Mouse (Mus musculus) forebrain, embryonic 12.5 days (tissue): ENCODE data around the gene Tex2. TPM values are rescaled to one million over a fixed set of nuclear protein-coding genes. Genes with fewer than 3 reads are reported as not detected.
"Not testable (repeated sequence)": the region's sequence is repeated elsewhere in the genome, so short reads cannot be mapped to it uniquely, and the experiment has no call there.

Source experiments
- ATAC-seq: fragments of 200-750 bp; cut with Nextera tagmentation; 2 replicates; pipeline ENCODE4 v1.8.0; 2017; ENCODE audit warnings: moderate TSS enrichment; ENCODE audit not compliant: low FRiP score
- H3K27ac ChIP-seq: fragments of 300-500 bp; sonication (generic); 2 replicates; pipeline ENCODE4 v1.5.1; 2016; ENCODE audit warnings: mild to moderate bottlenecking
- H3K27me3 ChIP-seq: fragments of 300-500 bp; sonication (generic); 2 replicates; pipeline ENCODE4 v1.6.1; 2016; ENCODE audit warnings: mild to moderate bottlenecking
- H3K36me3 ChIP-seq: fragments of 300-500 bp; sonication (generic); replicated peaks from 2 replicates; pipeline ENCODE4 v1.6.1; 2016; ENCODE audit warnings: mild to moderate bottlenecking
- H3K4me1 ChIP-seq: fragments of 300-500 bp; sonication (generic); 2 replicates; pipeline ENCODE4 v1.6.1; 2016
- H3K4me2 ChIP-seq: fragments of 300-500 bp; sonication (generic); 2 replicates; pipeline ENCODE4 v1.6.1; 2016; ENCODE audit warnings: mild to moderate bottlenecking, moderate library complexity
- H3K4me3 ChIP-seq: fragments of 300-500 bp; sonication (generic); replicated peaks from 2 replicates; pipeline ENCODE4 v1.5.1; 2016; ENCODE audit warnings: mild to moderate bottlenecking
- H3K9ac ChIP-seq: fragments of 300-500 bp; sonication (generic); 2 replicates; pipeline ENCODE4 v1.6.1; 2016; ENCODE audit warnings: mild to moderate bottlenecking
- H3K9me3 ChIP-seq: fragments of 300-500 bp; sonication (generic); 2 replicates; pipeline ENCODE4 v1.6.1; 2016
- WGBS: fragments of 180-500 bp; shearing (Covaris S2); methylation state at CpG from one replicate; pipeline ENCODE4 v1.1.7; 2016; 5-methylcytosine and 5-hydroxymethylcytosine counted together
- polyA plus RNA-seq: library from polyadenylated mRNA; unstranded; fragments of >200 nt; fragmentation: Nextera tagmentation; extraction: Ambion mirVana; gene quantifications from 2 replicates; pipeline ENCODE4 v1.2.1, GENCODE M21; 2016

Tex2 gene
- polyA plus RNA-seq, 1 experiment from 2014 or later: 10.7 TPM

- H3K9me3 ChIP-seq, H3K27ac ChIP-seq, H3K4me3 ChIP-seq, H3K27me3 ChIP-seq, H3K4me2 ChIP-seq, ATAC-seq, H3K36me3 ChIP-seq, H3K9ac ChIP-seq, H3K4me1 ChIP-seq: not testable (repeated sequence)
- WGBS: 93% methylated on average over 2 of the region's 2 CpGs
Measured at GRCm38 (mm10) chr11:106497009-106497408, 116.2 kb downstream of the Tex2 start.

GRCm38 (mm10) chr11:106492984-106493669 is 120.1 kb downstream of the Tex2 start:
- H3K9me3 ChIP-seq: no peaks in the 10 kb centered on the region
- H3K36me3 ChIP-seq: no peaks in the 10 kb centered on the region
- H3K4me2 ChIP-seq: no peak overlapping the region
- WGBS: 78% methylated on average over 7 of the region's 7 CpGs
- H3K27me3 ChIP-seq: 0 out of 2 replicates have a peak, but pooled peaks cover 3% of the 10 kb centered on the region
- 0 out of 2 replicates have a peak, but pooled peaks cover under 1% of the 10 kb centered on the region for H3K4me1 ChIP-seq
- ATAC-seq: no peak
- no peak overlapping the region for H3K4me3 ChIP-seq
- H3K9ac ChIP-seq: no peak overlapping the region
- H3K27ac ChIP-seq: no peak overlapping the region

- Histone ChIP-seq H3K4me3 (no peak overlapping the region), H3K4me1 (peaks cover 8% of the 10 kb centered on the region), H3K9me3 (no peaks in the 10 kb centered on the region), H3K27ac (no peak overlapping the region), H3K4me2 (no peak overlapping the region), H3K36me3 (no peaks in the 10 kb centered on the region), H3K9ac (no peak overlapping the region), H3K27me3 (0 out of 2 replicates have a peak, but pooled peaks cover 3% of the 10 kb centered on the region)
- WGBS: 2% methylated on average over 3 of the region's 3 CpGs
- no peak for ATAC-seq
Measured at GRCm38 (mm10) chr11:106491393-106491792, 121.8 kb downstream of the Tex2 start.

- peaks cover 13% of the 10 kb centered on the region for H3K4me1 ChIP-seq
- H3K9me3 ChIP-seq, H3K4me3 ChIP-seq, H3K4me2 ChIP-seq, H3K27me3 ChIP-seq, H3K9ac ChIP-seq, ATAC-seq, H3K27ac ChIP-seq, H3K36me3 ChIP-seq: not testable (repeated sequence)
- 91% methylated on average over 6 of the region's 6 CpGs for WGBS
Measured at GRCm38 (mm10) chr11:106490600-106490999, 122.6 kb downstream of the Tex2 start.

GRCm38 (mm10) chr11:106490057-106490456 is 123.2 kb downstream of the Tex2 start:
- Histone ChIP-seq H3K4me3 (no peak overlapping the region), H3K27me3 (0 out of 2 replicates have a peak, but pooled peaks cover 3% of the 10 kb centered on the region), H3K36me3 (no peaks in the 10 kb centered on the region), H3K9me3 (no peaks in the 10 kb centered on the region), H3K4me1 (peaks cover 13% of the 10 kb centered on the region), H3K4me2 (no peak overlapping the region), H3K9ac (no peak overlapping the region), H3K27ac (no peak overlapping the region)
- ATAC-seq: no peak
- WGBS: 59% methylated on average over 10 of the region's 10 CpGs

- peaks cover 13% of the 10 kb centered on the region for H3K4me1 ChIP-seq
- H3K36me3 ChIP-seq: no peaks in the 10 kb centered on the region
- H3K9ac ChIP-seq: no peak overlapping the region
- H3K27ac ChIP-seq: no peak overlapping the region
- WGBS: 62% methylated on average over 6 of the region's 7 CpGs
- H3K4me2 ChIP-seq: no peak overlapping the region
- H3K27me3 ChIP-seq: 0 out of 2 replicates have a peak, but pooled peaks cover 3% of the 10 kb centered on the region
- H3K4me3 ChIP-seq: no peak overlapping the region
- no peak for ATAC-seq
- H3K9me3 ChIP-seq: no peaks in the 10 kb centered on the region
Measured at GRCm38 (mm10) chr11:106489036-106489693, 124.1 kb downstream of the Tex2 start.

- Histone ChIP-seq H3K4me2 (peak overlapping the region; percentile 89), H3K36me3 (no peaks in the 10 kb centered on the region), H3K9ac (no peak overlapping the region), H3K27ac (no peak overlapping the region), H3K4me3 (peak overlapping the region; percentile 96), H3K4me1 (peaks cover 13% of the 10 kb centered on the region), H3K9me3 (no peaks in the 10 kb centered on the region), H3K27me3 (no peaks in the 10 kb centered on the region)
- ATAC-seq: peak; percentile 28; the same call in 1 of the 2 replicates
- 15% methylated on average over 17 of the region's 17 CpGs for WGBS
Measured at GRCm38 (mm10) chr11:106488126-106488561, 125.1 kb downstream of the Tex2 start.

GRCm38 (mm10) chr11:106487733-106488115 is 125.5 kb downstream of the Tex2 start, which contains the start of gene Ern1:
Gene Ern1, minus strand, starts transcription at chr11:106487852.
- whole genome bisulfite sequencing: 2% methylated on average over 23 of the region's 28 CpGs
- H3K9me3 ChIP-seq: no peaks in the 10 kb centered on the region
- H3K4me2 ChIP-seq: peak within 1 kb of the TSS; percentile 89
- no peaks in the 10 kb centered on the region for H3K27me3 ChIP-seq
- H3K4me3 ChIP-seq: peak within 1 kb of the TSS; percentile 96
- H3K36me3 ChIP-seq: no peaks in the 10 kb centered on the region
- H3K9ac ChIP-seq: peak within 1 kb of the TSS; percentile 92
- peak within 1 kb of the TSS; percentile 73 for H3K27ac ChIP-seq
- H3K4me1 ChIP-seq: peaks cover 13% of the 10 kb centered on the region
- peak; percentile 96 for ATAC-seq

GRCm38 (mm10) chr11:106486866-106487732 is 126.1 kb downstream of the Tex2 start:
- peak; percentile 88 for ATAC-seq
- H3K9ac ChIP-seq: peak overlapping the region; percentile 92
- H3K4me2 ChIP-seq: peak overlapping the region; percentile 89
- no peaks in the 10 kb centered on the region for H3K9me3 ChIP-seq
- H3K4me1 ChIP-seq: peaks cover 13% of the 10 kb centered on the region
- H3K27me3 ChIP-seq: no peaks in the 10 kb centered on the region
- peak overlapping the region; percentile 73 for H3K27ac ChIP-seq
- peak overlapping the region; percentile 96 for H3K4me3 ChIP-seq
- H3K36me3 ChIP-seq: no peaks in the 10 kb centered on the region
- WGBS: under 1% methylated on average over 66 of the region's 86 CpGs

GRCm38 (mm10) chr11:106486042-106486865 is 127.0 kb downstream of the Tex2 start:
- Histone ChIP-seq H3K9ac (peak overlapping the region; percentile 29; the same call in 1 of the 2 replicates), H3K4me1 (peaks cover 13% of the 10 kb centered on the region), H3K27ac (no peak overlapping the region), H3K27me3 (no peaks in the 10 kb centered on the region), H3K36me3 (no peaks in the 10 kb centered on the region), H3K4me2 (peak overlapping the region; percentile 89), H3K4me3 (peak overlapping the region; percentile 96), H3K9me3 (no peaks in the 10 kb centered on the region)
- ATAC-seq: no peak
- WGBS: 56% methylated on average over 16 of the region's 16 CpGs

- no peaks in the 10 kb centered on the region for H3K27me3 ChIP-seq
- no peaks in the 10 kb centered on the region for H3K36me3 ChIP-seq
- peaks cover 13% of the 10 kb centered on the region for H3K4me1 ChIP-seq
- no peak for ATAC-seq
- no peak overlapping the region for H3K4me3 ChIP-seq
- H3K9me3 ChIP-seq: no peaks in the 10 kb centered on the region
- H3K4me2 ChIP-seq: no peak overlapping the region
- 89% methylated on average over 4 of the region's 4 CpGs for WGBS
- H3K9ac ChIP-seq: no peak overlapping the region
- H3K27ac ChIP-seq: no peak overlapping the region
Measured at GRCm38 (mm10) chr11:106485611-106486010, 127.6 kb downstream of the Tex2 start.
